Mouse (Mus musculus) spleen, postnatal 4 days (tissue): ENCODE measurements around the gene Mpv17l2.
A peak's percentile ranks its signal among the peaks of the same experiment; 100 is the strongest.

Source experiments
- DNase-seq, 2 experiments: peaks; one replicate each; pipeline ENCODE4 v3.0.0; 2022; ENCODE audit warnings: low spot score in 2 of 2

Gene Mpv17l2

GRCm38 (mm10) chr8:70760775-70761406 is at the start of gene Mpv17l2:
Gene Mpv17l2 (minus strand): TSS chr8:70760946.
- DNase-seq: peak; percentile 95

GRCm38 (mm10) chr8:70808955-70809701 is 48.4 kb upstream of the Mpv17l2 start:
- DNase-seq: no peak

- no peak for DNase-seq
Measured at GRCm38 (mm10) chr8:70808239-70808638, 47.5 kb upstream of the Mpv17l2 start, which contains the start of gene Il12rb1. Gene Il12rb1 (plus strand): TSS chr8:70808449.

GRCm38 (mm10) chr8:70807304-70807703 is 46.6 kb upstream of the Mpv17l2 start:
- no peak for DNase-seq

- peak in 1 of 2 experiments; percentile 67 for DNase-seq
Measured at GRCm38 (mm10) chr8:70806541-70806940, 45.8 kb upstream of the Mpv17l2 start.

- DNase-seq: peak; percentile 86 to 93
Measured at GRCm38 (mm10) chr8:70804481-70805206, 43.9 kb upstream of the Mpv17l2 start, which contains the start of gene Mast3. Gene Mast3 (minus strand): TSS chr8:70805054.

- DNase-seq: peak; percentile 81 to 88
Measured at GRCm38 (mm10) chr8:70803761-70804480, 43.2 kb upstream of the Mpv17l2 start.

GRCm38 (mm10) chr8:70802786-70803510 is 42.2 kb upstream of the Mpv17l2 start:
- no peak for DNase-seq

- DNase-seq: no peak
Measured at GRCm38 (mm10) chr8:70801830-70802229, 41.1 kb upstream of the Mpv17l2 start.

- DNase-seq: no peak
Measured at GRCm38 (mm10) chr8:70801156-70801555, 40.4 kb upstream of the Mpv17l2 start.

- DNase-seq: no peak
Measured at GRCm38 (mm10) chr8:70800648-70801047, 39.9 kb upstream of the Mpv17l2 start.

- DNase-seq: no peak
Measured at GRCm38 (mm10) chr8:70798281-70798680, 37.5 kb upstream of the Mpv17l2 start.

GRCm38 (mm10) chr8:70797081-70798070 is 36.6 kb upstream of the Mpv17l2 start:
- DNase-seq: peak; percentile 87 to 90

- DNase-seq: no peak
Measured at GRCm38 (mm10) chr8:70796403-70797080, 35.8 kb upstream of the Mpv17l2 start.

- no peak for DNase-seq
Measured at GRCm38 (mm10) chr8:70795370-70795769, 34.6 kb upstream of the Mpv17l2 start.

- DNase-seq: no peak
Measured at GRCm38 (mm10) chr8:70794215-70794614, 33.5 kb upstream of the Mpv17l2 start.

GRCm38 (mm10) chr8:70792700-70793099 is 32.0 kb upstream of the Mpv17l2 start:
- DNase-seq: peak; percentile 70 to 83

- DNase-seq: peak; percentile 97 to 99
Measured at GRCm38 (mm10) chr8:70791975-70792691, 31.4 kb upstream of the Mpv17l2 start.
